Mouse (Mus musculus): ENCODE data around the gene Abca8b. TPM values are rescaled to one million over a fixed set of nuclear protein-coding genes. Genes with fewer than 3 reads are reported as not detected.
A peak's percentile ranks its signal among the peaks of the same experiment; 100 is the strongest.

Abca8b gene
- polyA plus RNA-seq, 1 experiment from 2014 or later, result 0.10 TPM

GRCm38 (mm10) chr11:109908207-109909031, 87.2 kb downstream of the Abca8b start:
- H3K36me3 ChIP-seq, result no peaks in the 10 kb centered on the region
- H3K27me3 ChIP-seq (ENCODE audit: insufficient read depth, poor library complexity, severe bottlenecking), result no peaks in the 10 kb centered on the region
- 0 out of 2 replicates have a peak, but pooled peaks cover 2% of the 10 kb centered on the region for H3K9me3 ChIP-seq
- no peak for DNase-seq (ENCODE audit: low spot score)
- WGBS, result 92% methylated on average over 10 of the region's 10 CpGs
- no peak overlapping the region for H3K4me3 ChIP-seq
- no peak overlapping the region for H3K27ac ChIP-seq
- H3K4me1 ChIP-seq (replicated peaks), result no peaks in the 10 kb centered on the region

- 96% methylated on average over 2 of the region's 2 CpGs for WGBS
- Histone ChIP-seq H3K9me3 (0 out of 2 replicates have a peak, but pooled peaks cover 2% of the 10 kb centered on the region), H3K4me1 (replicated peaks) (0 out of 2 replicates have a peak, but pooled peaks cover 3% of the 10 kb centered on the region), H3K27ac (no peak overlapping the region), H3K4me3 (no peak overlapping the region), H3K27me3 (ENCODE audit: insufficient read depth, poor library complexity, severe bottlenecking) (no peaks in the 10 kb centered on the region), H3K36me3 (no peaks in the 10 kb centered on the region)
- DNase-seq (ENCODE audit: low spot score), result no peak
These were observed 88.1 kb downstream of the Abca8b start for GRCm38 (mm10) chr11:109907508-109907907.

GRCm38 (mm10) chr11:109902616-109903598, 92.7 kb downstream of the Abca8b start:
- WGBS, result 49% methylated on average over 6 of the region's 6 CpGs
- H3K36me3 ChIP-seq, result no peaks in the 10 kb centered on the region
- H3K27ac ChIP-seq, result no peak overlapping the region
- no peak overlapping the region for H3K4me3 ChIP-seq
- H3K27me3 ChIP-seq (ENCODE audit: insufficient read depth, poor library complexity, severe bottlenecking), result no peaks in the 10 kb centered on the region
- 0 out of 2 replicates have a peak, but pooled peaks cover 8% of the 10 kb centered on the region for H3K4me1 ChIP-seq (replicated peaks)
- peak; percentile 48 for DNase-seq (ENCODE audit: low spot score)
- no peaks in the 10 kb centered on the region for H3K9me3 ChIP-seq

GRCm38 (mm10) chr11:109900491-109901241, 95.0 kb downstream of the Abca8b start:
- 40% methylated on average over 4 of the region's 4 CpGs for WGBS
- Histone ChIP-seq H3K36me3 (no peaks in the 10 kb centered on the region), H3K4me1 (replicated peaks) (0 out of 2 replicates have a peak, but pooled peaks cover 8% of the 10 kb centered on the region), H3K9me3 (no peaks in the 10 kb centered on the region), H3K27ac (no peak overlapping the region), H3K4me3 (no peak overlapping the region), H3K27me3 (ENCODE audit: insufficient read depth, poor library complexity, severe bottlenecking) (no peaks in the 10 kb centered on the region)
- DNase-seq (ENCODE audit: low spot score), result no peak

GRCm38 (mm10) chr11:109898791-109899467, 96.7 kb downstream of the Abca8b start:
- WGBS, result 91% methylated on average over 6 of the region's 6 CpGs
- Histone ChIP-seq H3K36me3 (no peaks in the 10 kb centered on the region), H3K27ac (no peak overlapping the region), H3K4me1 (replicated peaks) (0 out of 2 replicates have a peak, but pooled peaks cover 8% of the 10 kb centered on the region), H3K9me3 (no peaks in the 10 kb centered on the region), H3K4me3 (no peak overlapping the region), H3K27me3 (ENCODE audit: insufficient read depth, poor library complexity, severe bottlenecking) (no peaks in the 10 kb centered on the region)
- DNase-seq (ENCODE audit: low spot score), result no peak

GRCm38 (mm10) chr11:109895952-109896530, 99.6 kb downstream of the Abca8b start:
- no peak for DNase-seq (ENCODE audit: low spot score)
- no peak overlapping the region for H3K4me3 ChIP-seq
- no peak overlapping the region for H3K27ac ChIP-seq
- H3K27me3 ChIP-seq (ENCODE audit: insufficient read depth, poor library complexity, severe bottlenecking), result no peaks in the 10 kb centered on the region
- 73% methylated on average over 6 of the region's 6 CpGs for WGBS
- 0 out of 2 replicates have a peak, but pooled peaks cover 5% of the 10 kb centered on the region for H3K4me1 ChIP-seq (replicated peaks)
- no peaks in the 10 kb centered on the region for H3K9me3 ChIP-seq
- no peaks in the 10 kb centered on the region for H3K36me3 ChIP-seq

GRCm38 (mm10) chr11:109895496-109895895, 100.1 kb downstream of the Abca8b start:
- H3K4me1 ChIP-seq (replicated peaks), result no peaks in the 10 kb centered on the region
- no peaks in the 10 kb centered on the region for H3K9me3 ChIP-seq
- no peak overlapping the region for H3K4me3 ChIP-seq
- 69% methylated on average over 4 of the region's 4 CpGs for WGBS
- no peak for DNase-seq (ENCODE audit: low spot score)
- no peak overlapping the region for H3K27ac ChIP-seq
- no peaks in the 10 kb centered on the region for H3K27me3 ChIP-seq (ENCODE audit: insufficient read depth, poor library complexity, severe bottlenecking)
- no peaks in the 10 kb centered on the region for H3K36me3 ChIP-seq

- DNase-seq (ENCODE audit: low spot score), result no peak
- Histone ChIP-seq H3K36me3 (no peaks in the 10 kb centered on the region), H3K27me3 (ENCODE audit: insufficient read depth, poor library complexity, severe bottlenecking) (no peaks in the 10 kb centered on the region), H3K9me3 (no peaks in the 10 kb centered on the region), H3K27ac (no peak overlapping the region), H3K4me3 (no peak overlapping the region), H3K4me1 (replicated peaks) (no peaks in the 10 kb centered on the region)
- 84% methylated on average over 3 of the region's 3 CpGs for WGBS
These were observed 101.5 kb downstream of the Abca8b start for GRCm38 (mm10) chr11:109893894-109894804.

- no peaks in the 10 kb centered on the region for H3K9me3 ChIP-seq
- no peak overlapping the region for H3K4me3 ChIP-seq
- H3K4me1 ChIP-seq (replicated peaks), result no peaks in the 10 kb centered on the region
- 81% methylated on average over 4 of the region's 4 CpGs for WGBS
- DNase-seq (ENCODE audit: low spot score), result no peak
- H3K36me3 ChIP-seq, result no peaks in the 10 kb centered on the region
- no peak overlapping the region for H3K27ac ChIP-seq
- H3K27me3 ChIP-seq (ENCODE audit: insufficient read depth, poor library complexity, severe bottlenecking), result no peaks in the 10 kb centered on the region
These were observed 103.7 kb downstream of the Abca8b start for GRCm38 (mm10) chr11:109891989-109892386.

GRCm38 (mm10) chr11:109891371-109891988, 104.2 kb downstream of the Abca8b start:
- DNase-seq (ENCODE audit: low spot score), result no peak
- Histone ChIP-seq H3K9me3 (no peaks in the 10 kb centered on the region), H3K27ac (no peak overlapping the region), H3K4me3 (no peak overlapping the region), H3K36me3 (no peaks in the 10 kb centered on the region), H3K4me1 (replicated peaks) (no peaks in the 10 kb centered on the region), H3K27me3 (ENCODE audit: insufficient read depth, poor library complexity, severe bottlenecking) (no peaks in the 10 kb centered on the region)
- WGBS, result 76% methylated on average over 8 of the region's 8 CpGs

All from hindbrain, embryonic 10.5 days (tissue).